Mouse (Mus musculus) liver, postnatal 0 days (tissue): ENCODE measurements around the gene Peli3. TPM values are rescaled to one million over a fixed set of nuclear protein-coding genes. Genes with fewer than 3 reads are reported as not detected.
A peak's percentile ranks its signal among the peaks of the same experiment; 100 is the strongest.

ENCODE experiments used
- ATAC-seq: fragments of 200-750 bp; cut with Nextera tagmentation; 2 replicates; pipeline ENCODE4 v1.8.0; 2017; ENCODE audit warnings: mild to moderate bottlenecking, moderate library complexity
- DNase-seq: peaks from one replicate; pipeline ENCODE4 v3.0.0-alpha.2; 2016
- H3K27ac ChIP-seq: fragments of 300-500 bp; sonication (generic); 2 replicates; pipeline ENCODE4 v1.5.1; 2014; ENCODE audit warnings: antibody characterized with exemption, moderate library complexity, mild to moderate bottlenecking, low read depth
- H3K27me3 ChIP-seq: fragments of 300-500 bp; sonication (generic); 2 replicates; pipeline ENCODE4 v1.6.1; 2014; ENCODE audit warnings: low read length, control low read depth, mixed read lengths; ENCODE audit not compliant: insufficient read depth
- H3K36me3 ChIP-seq: fragments of 300-500 bp; sonication (generic); replicated peaks from 2 replicates; pipeline ENCODE4 v1.6.1; 2014; ENCODE audit warnings: mild to moderate bottlenecking, control low read depth, low read length, moderate library complexity, mixed read lengths; ENCODE audit not compliant: insufficient read depth
- H3K4me1 ChIP-seq: fragments of 300-500 bp; sonication (generic); 2 replicates; pipeline ENCODE4 v1.6.1; 2014; ENCODE audit warnings: antibody characterized with exemption, mild to moderate bottlenecking, control low read depth; ENCODE audit not compliant: insufficient read depth
- H3K4me2 ChIP-seq: fragments of 300-500 bp; sonication (generic); 2 replicates; pipeline ENCODE4 v1.6.1; 2014; ENCODE audit warnings: low read depth, mild to moderate bottlenecking, low read length, moderate library complexity, mixed read lengths
- H3K4me3 ChIP-seq: fragments of 300-500 bp; sonication (generic); 2 replicates; pipeline ENCODE4 v1.5.1; 2014; ENCODE audit warnings: low read depth, low read length
- H3K9ac ChIP-seq: fragments of 300-500 bp; sonication (generic); replicated peaks from 2 replicates; pipeline ENCODE4 v1.6.1; 2014; ENCODE audit warnings: mild to moderate bottlenecking, moderate library complexity
- H3K9me3 ChIP-seq: fragments of 300-500 bp; sonication (generic); 2 replicates; pipeline ENCODE4 v1.6.1; 2016; ENCODE audit warnings: mild to moderate bottlenecking, control low read depth, low read length, mixed read lengths
- CTCF ChIP-seq: sonication (generic); IDR thresholded peaks from 2 replicates; pipeline ENCODE4 v1.5.1; 2016; ENCODE audit warnings: antibody characterized with exemption, low read depth
- EP300 ChIP-seq: IDR thresholded peaks from 2 replicates; pipeline ENCODE4 v1.6.1; 2016; ENCODE audit warnings: antibody characterized with exemption, low read depth, mild to moderate bottlenecking
- WGBS: fragments of 180-500 bp; shearing (Covaris S2); extraction: QIAGEN DNeasy Blood & Tissue Kit; methylation state at CpG from one replicate; pipeline ENCODE4 v1.1.7; 2014; ENCODE audit not compliant: insufficient replicate concordance; 5-methylcytosine and 5-hydroxymethylcytosine counted together
- polyA plus RNA-seq: library from polyadenylated mRNA; unstranded; fragments of >200 nt; fragmentation: Nextera tagmentation; extraction: Ambion mirVana; gene quantifications from 2 replicates; pipeline ENCODE4 v1.2.1, GENCODE M21; 2015

Gene Peli3
- polyA plus RNA-seq, 1 experiment from 2014 or later, result 0.28 TPM

GRCm38 (mm10) chr19:4916827-4917226 is 26.1 kb downstream of the Peli3 start:
- TF ChIP-seq EP300 (no peak), CTCF (no peak)
- Histone ChIP-seq H3K27ac (no peak overlapping the region), H3K9ac (no peak overlapping the region), H3K4me3 (no peak overlapping the region), H3K4me1 (no peaks in the 10 kb centered on the region), H3K4me2 (no peak overlapping the region), H3K36me3 (peaks cover 73% of the 10 kb centered on the region), H3K27me3 (no peaks in the 10 kb centered on the region), H3K9me3 (no peaks in the 10 kb centered on the region)
- DNase-seq (no peak), ATAC-seq (no peak)
- WGBS, result 74% methylated on average over 10 of the region's 10 CpGs

GRCm38 (mm10) chr19:4915924-4916603 is 26.9 kb downstream of the Peli3 start:
- Histone ChIP-seq H3K27me3 (no peaks in the 10 kb centered on the region), H3K4me1 (no peaks in the 10 kb centered on the region), H3K36me3 (peaks cover 73% of the 10 kb centered on the region), H3K9ac (no peak overlapping the region), H3K4me3 (no peak overlapping the region), H3K4me2 (no peak overlapping the region), H3K9me3 (no peaks in the 10 kb centered on the region), H3K27ac (no peak overlapping the region)
- 83% methylated on average over 15 of the region's 15 CpGs for WGBS
- no peak for ATAC-seq
- TF ChIP-seq CTCF (no peak), EP300 (no peak)
- DNase-seq, result no peak

GRCm38 (mm10) chr19:4909376-4909775 is 33.6 kb downstream of the Peli3 start:
- peaks cover 7% of the 10 kb centered on the region for H3K4me1 ChIP-seq
- no peak overlapping the region for H3K27ac ChIP-seq
- H3K4me2 ChIP-seq, result no peak overlapping the region
- TF ChIP-seq EP300 (no peak), CTCF (no peak)
- H3K9ac ChIP-seq, result no peak overlapping the region
- no peak overlapping the region for H3K4me3 ChIP-seq
- H3K36me3 ChIP-seq, result peaks cover 46% of the 10 kb centered on the region
- WGBS, result 82% methylated on average over 7 of the region's 7 CpGs
- no peaks in the 10 kb centered on the region for H3K9me3 ChIP-seq
- H3K27me3 ChIP-seq, result no peaks in the 10 kb centered on the region
- ATAC-seq (no peak), DNase-seq (no peak)

GRCm38 (mm10) chr19:4908107-4908506 is 34.8 kb downstream of the Peli3 start:
- Histone ChIP-seq H3K4me3 (no peak overlapping the region), H3K4me1 (peaks cover 7% of the 10 kb centered on the region), H3K27me3 (no peaks in the 10 kb centered on the region), H3K9ac (no peak overlapping the region), H3K9me3 (no peaks in the 10 kb centered on the region), H3K27ac (no peak overlapping the region), H3K36me3 (peaks cover 33% of the 10 kb centered on the region), H3K4me2 (no peak overlapping the region)
- peak; percentile 65 for DNase-seq
- no peak for ATAC-seq
- TF ChIP-seq CTCF, result peak; percentile 85
- no peak for TF ChIP-seq EP300
- 84% methylated on average over 4 of the region's 4 CpGs for WGBS

- peak within 1 kb of the TSS; percentile 63 for H3K9ac ChIP-seq
- H3K27ac ChIP-seq, result no peak within 1 kb of the TSS
- peaks cover 7% of the 10 kb centered on the region for H3K4me1 ChIP-seq
- peak within 1 kb of the TSS; percentile 74 for H3K4me3 ChIP-seq
- ATAC-seq (peak; percentile 77), DNase-seq (peak; percentile 86)
- 10% methylated on average over 31 of the region's 31 CpGs for WGBS
- peaks cover 25% of the 10 kb centered on the region; the same call in 1 of the 2 replicates for H3K36me3 ChIP-seq
- no peak for TF ChIP-seq CTCF
- no peak for TF ChIP-seq EP300
- peak within 1 kb of the TSS; percentile 93 for H3K4me2 ChIP-seq
- no peaks in the 10 kb centered on the region for H3K27me3 ChIP-seq
- H3K9me3 ChIP-seq, result no peaks in the 10 kb centered on the region
These were observed 36.7 kb downstream of the Peli3 start, which contains the start of gene Bbs1 for GRCm38 (mm10) chr19:4905979-4906794. TSS of gene Bbs1 (minus strand) at chr19:4906628.

- 51% methylated on average over 3 of the region's 3 CpGs for WGBS
- H3K27ac ChIP-seq, result no peak overlapping the region
- H3K36me3 ChIP-seq, result no peaks in the 10 kb centered on the region
- H3K4me1 ChIP-seq, result no peaks in the 10 kb centered on the region
- no peak for DNase-seq
- no peak overlapping the region for H3K4me3 ChIP-seq
- no peak overlapping the region for H3K9ac ChIP-seq
- TF ChIP-seq EP300 (no peak), CTCF (no peak)
- no peaks in the 10 kb centered on the region for H3K9me3 ChIP-seq
- no peaks in the 10 kb centered on the region for H3K27me3 ChIP-seq
- no peak overlapping the region for H3K4me2 ChIP-seq
- no peak for ATAC-seq
These were observed 43.0 kb downstream of the Peli3 start for GRCm38 (mm10) chr19:4899888-4900287.
